Mouse (Mus musculus) testis, adult 2 months (tissue): ENCODE measurements around the gene Kcnc1.

Source experiments
- CTCF ChIP-seq: fragments of 200-500 bp; IDR thresholded peaks from 2 replicates; pipeline ENCODE4 v1.5.1; 2012; ENCODE audit warnings: low read depth, mild to moderate bottlenecking, inconsistent platforms, low read length, moderate library complexity; ENCODE audit not compliant: control insufficient read depth, insufficient read depth, insufficient replicate concordance
- POLR2A ChIP-seq: fragments of 200-500 bp; IDR thresholded peaks from 2 replicates; pipeline ENCODE4 v1.6.1; 2012; ENCODE audit warnings: low read depth, mild to moderate bottlenecking, inconsistent platforms, low read length, moderate library complexity; ENCODE audit not compliant: control insufficient read depth

GRCm38 (mm10) chr7:46377008-46377346 lies 19.3 kb upstream of the Kcnc1 start:
- TF ChIP-seq POLR2A = no peak
- no peak for TF ChIP-seq CTCF
